Mouse (Mus musculus): Measurements from ENCODE around the gene Hist1h4j.
"Not testable (repeated sequence)": the region's sequence is repeated elsewhere in the genome, so short reads cannot be mapped to it uniquely, and the experiment has no call there.

Gene Hist1h4j

GRCm38 (mm10) chr13:21782361-21783254 is 47.7 kb downstream of the Hist1h4j start:
- DNase-seq, result not testable (repeated sequence)

- peak; percentile 76 for DNase-seq
Measured at GRCm38 (mm10) chr13:21783255-21783617, 48.4 kb downstream of the Hist1h4j start, which contains the start of gene Hist1h3i. TSS of gene Hist1h3i (minus strand) at chr13:21783370.

GRCm38 (mm10) chr13:21783734-21784161 is 48.9 kb downstream of the Hist1h4j start:
- DNase-seq, result peak; percentile 28

GRCm38 (mm10) chr13:21784311-21784710 is 49.4 kb downstream of the Hist1h4j start:
- DNase-seq, result no peak

Data from layer of hippocampus, adult 9-11 months (tissue).